Mouse (Mus musculus): ENCODE results near the gene Slc9a8. TPM values are rescaled to one million over a fixed set of nuclear protein-coding genes. Genes with fewer than 3 reads are reported as not detected.

The Slc9a8 gene
- polyA plus RNA-seq, 1 experiment: 75.4 TPM

DNA sequence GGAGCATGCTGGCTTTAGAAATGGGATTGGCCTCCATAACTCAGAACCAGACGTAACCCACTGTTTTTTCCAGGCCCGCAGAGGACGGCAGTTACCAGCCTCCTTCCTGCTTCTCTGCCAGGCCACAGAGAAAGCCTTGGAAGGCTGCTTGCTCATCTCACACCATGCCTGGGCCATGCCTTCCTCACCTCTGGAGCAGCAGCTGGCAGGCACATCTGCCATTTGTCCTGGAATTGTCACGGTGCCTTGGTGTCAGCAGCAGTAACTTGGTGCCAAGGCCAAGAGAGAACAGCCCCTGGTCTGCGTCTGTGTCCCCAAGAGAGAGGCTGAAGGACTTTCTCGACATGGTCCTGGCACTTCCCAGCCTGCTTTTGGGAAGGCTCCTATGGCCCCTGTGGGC lies 52.7 kb downstream of the Slc9a8 start:
- peaks cover 32% of the 10 kb centered on the region for H3K36me3 ChIP-seq (ENCODE audit: control insufficient read depth, insufficient read depth, low read length)

DNA sequence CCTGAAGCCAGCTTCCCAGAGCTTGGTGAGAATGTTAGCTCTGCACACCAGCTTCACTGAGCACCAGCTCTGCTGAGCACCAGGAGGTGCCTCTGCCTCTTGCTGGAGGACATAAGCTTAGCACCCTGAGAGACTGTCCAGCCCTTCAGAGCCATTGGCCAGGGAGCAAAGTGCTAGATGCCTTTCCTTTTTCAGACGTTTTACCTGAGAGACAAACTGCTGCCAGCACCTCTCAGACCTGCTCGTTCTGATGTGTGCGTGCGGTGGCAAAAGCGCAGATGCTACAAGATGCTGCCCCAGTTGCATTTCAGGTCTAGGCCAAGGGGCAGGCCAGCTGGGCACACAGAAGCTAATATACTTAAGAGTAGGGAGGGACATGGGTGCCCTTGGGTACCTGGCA lies 54.1 kb downstream of the Slc9a8 start:
- TF ChIP-seq CTCF (IDR thresholded peaks at IDR 0.05; ENCODE audit: borderline replicate concordance, control insufficient read depth, extremely low read depth, insufficient read depth, low read length, poor library complexity) (no peak), POLR2A (IDR thresholded peaks at IDR 0.05; ENCODE audit: control insufficient read depth, extremely low read depth, insufficient read depth, low read length, poor library complexity) (no peak)
- Histone ChIP-seq H3K27ac (ENCODE audit: control insufficient read depth, insufficient read depth, low read length) (no peak overlapping the region), H3K4me1 (replicated peaks; ENCODE audit: control insufficient read depth, insufficient read depth, low read length) (peaks cover 10% of the 10 kb centered on the region), H3K4me3 (ENCODE audit: control insufficient read depth, insufficient read depth, low read length) (no peak overlapping the region), H3K27me3 (ENCODE audit: control insufficient read depth, insufficient read depth, low read length) (no peaks in the 10 kb centered on the region), H3K36me3 (ENCODE audit: control insufficient read depth, insufficient read depth, low read length) (peaks cover 31% of the 10 kb centered on the region)
- 95% methylated on average over 5 of the region's 5 CpGs for WGBS
- DNase-seq: no peak

More for the DNA sequence above, 52.7 kb downstream of the Slc9a8 start:
- no peaks in the 10 kb centered on the region for H3K27me3 ChIP-seq (ENCODE audit: control insufficient read depth, insufficient read depth, low read length)
- TF ChIP-seq POLR2A (IDR thresholded peaks at IDR 0.05; ENCODE audit: control insufficient read depth, extremely low read depth, insufficient read depth, low read length, poor library complexity): no peak
- no peak for TF ChIP-seq CTCF (IDR thresholded peaks at IDR 0.05; ENCODE audit: borderline replicate concordance, control insufficient read depth, extremely low read depth, insufficient read depth, low read length, poor library complexity)
- H3K27ac ChIP-seq (ENCODE audit: control insufficient read depth, insufficient read depth, low read length): no peak overlapping the region
- peaks cover 10% of the 10 kb centered on the region for H3K4me1 ChIP-seq (replicated peaks; ENCODE audit: control insufficient read depth, insufficient read depth, low read length)
- 97% methylated on average over 6 of the region's 6 CpGs for WGBS
- no peak for DNase-seq
- no peak overlapping the region for H3K4me3 ChIP-seq (ENCODE audit: control insufficient read depth, insufficient read depth, low read length)

DNA sequence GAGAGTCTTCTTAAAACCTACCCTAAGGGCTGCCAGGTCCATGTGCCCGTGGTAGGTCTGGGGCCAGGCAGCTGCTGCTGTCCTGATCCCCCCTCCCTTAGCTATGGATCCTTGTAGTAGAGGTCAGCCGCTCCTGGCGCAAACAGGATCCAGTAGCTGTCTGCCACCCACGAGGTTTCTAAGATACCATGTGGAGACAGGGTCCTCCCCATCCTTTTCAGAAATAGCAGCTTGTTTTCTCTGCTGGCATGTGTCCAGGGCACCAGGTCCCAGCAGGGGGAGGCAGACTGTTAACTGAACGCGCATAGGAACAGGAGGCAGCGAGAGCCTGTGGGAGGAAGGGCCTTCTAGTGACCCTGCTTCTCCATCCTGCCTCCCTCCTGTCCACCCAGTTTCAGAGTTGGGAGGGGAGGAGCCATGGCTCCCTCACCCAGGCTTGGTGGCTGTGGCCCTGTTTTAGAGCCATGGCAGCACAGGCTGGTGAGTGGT lies 54.7 kb downstream of the Slc9a8 start:
- 50% methylated on average over 7 of the region's 7 CpGs for WGBS
- H3K27me3 ChIP-seq (ENCODE audit: control insufficient read depth, insufficient read depth, low read length): no peaks in the 10 kb centered on the region
- H3K36me3 ChIP-seq (ENCODE audit: control insufficient read depth, insufficient read depth, low read length): peaks cover 30% of the 10 kb centered on the region
- peaks cover 10% of the 10 kb centered on the region for H3K4me1 ChIP-seq (replicated peaks; ENCODE audit: control insufficient read depth, insufficient read depth, low read length)
- TF ChIP-seq POLR2A (IDR thresholded peaks at IDR 0.05; ENCODE audit: control insufficient read depth, extremely low read depth, insufficient read depth, low read length, poor library complexity): no peak
- H3K27ac ChIP-seq (ENCODE audit: control insufficient read depth, insufficient read depth, low read length): no peak overlapping the region
- H3K4me3 ChIP-seq (ENCODE audit: control insufficient read depth, insufficient read depth, low read length): no peak overlapping the region
- DNase-seq: no peak

DNA sequence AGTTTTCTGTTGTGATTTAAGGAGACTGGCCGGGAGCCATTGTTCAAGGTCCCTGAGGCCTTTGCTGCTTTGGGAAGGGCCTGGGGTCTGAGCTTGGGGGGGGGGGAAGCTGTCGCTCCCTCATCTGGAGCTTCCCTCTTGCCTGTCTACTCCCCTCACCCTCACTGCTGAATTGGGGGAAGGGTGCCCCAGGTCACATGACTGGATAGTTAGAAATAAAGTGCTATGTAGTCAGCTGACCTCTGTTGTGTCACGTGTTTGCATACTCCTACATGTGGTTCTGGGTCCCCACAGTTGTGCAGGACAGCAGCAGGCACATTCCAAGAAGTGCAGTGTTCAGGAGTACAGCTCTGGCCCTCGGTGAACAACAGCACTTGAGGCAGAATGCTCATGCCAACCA lies 55.2 kb downstream of the Slc9a8 start:
- DNase-seq: no peak
- peaks cover 25% of the 10 kb centered on the region for H3K36me3 ChIP-seq (ENCODE audit: control insufficient read depth, insufficient read depth, low read length)

DNA sequence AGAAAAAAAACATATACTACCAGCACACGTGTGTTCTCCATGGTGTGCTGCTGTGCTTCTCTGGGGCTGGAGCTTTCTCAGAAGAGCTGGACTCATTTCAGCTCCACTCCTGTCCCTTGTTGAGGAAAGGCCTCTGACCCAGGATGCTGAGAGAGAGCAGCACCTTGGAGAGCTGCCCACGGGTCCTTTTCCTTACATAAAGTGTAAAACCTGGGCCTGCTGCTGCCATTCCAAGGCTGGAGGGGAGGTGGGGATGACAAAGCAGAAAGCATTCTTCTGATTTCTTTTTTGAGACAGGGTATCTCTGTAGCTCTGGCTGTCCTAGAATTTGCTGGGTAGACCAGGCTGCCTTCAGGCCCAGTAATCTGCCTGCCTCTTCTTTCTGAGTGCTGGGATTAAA lies 56.6 kb downstream of the Slc9a8 start:
- 82% methylated on average over 2 of the region's 2 CpGs for WGBS
- H3K4me3 ChIP-seq (ENCODE audit: control insufficient read depth, insufficient read depth, low read length): no peak overlapping the region
- TF ChIP-seq CTCF (IDR thresholded peaks at IDR 0.05; ENCODE audit: borderline replicate concordance, control insufficient read depth, extremely low read depth, insufficient read depth, low read length, poor library complexity) (no peak), POLR2A (IDR thresholded peaks at IDR 0.05; ENCODE audit: control insufficient read depth, extremely low read depth, insufficient read depth, low read length, poor library complexity) (no peak)
- H3K4me1 ChIP-seq (replicated peaks; ENCODE audit: control insufficient read depth, insufficient read depth, low read length): peaks cover 10% of the 10 kb centered on the region
- no peaks in the 10 kb centered on the region for H3K27me3 ChIP-seq (ENCODE audit: control insufficient read depth, insufficient read depth, low read length)
- H3K27ac ChIP-seq (ENCODE audit: control insufficient read depth, insufficient read depth, low read length): no peak overlapping the region
- H3K36me3 ChIP-seq (ENCODE audit: control insufficient read depth, insufficient read depth, low read length): peaks cover 26% of the 10 kb centered on the region
- DNase-seq: no peak

More for the DNA sequence above, 55.2 kb downstream of the Slc9a8 start:
- H3K4me3 ChIP-seq (ENCODE audit: control insufficient read depth, insufficient read depth, low read length): no peak overlapping the region
- 52% methylated on average over 4 of the region's 4 CpGs for WGBS
- H3K4me1 ChIP-seq (replicated peaks; ENCODE audit: control insufficient read depth, insufficient read depth, low read length): peaks cover 10% of the 10 kb centered on the region
- H3K27ac ChIP-seq (ENCODE audit: control insufficient read depth, insufficient read depth, low read length): no peak overlapping the region
- no peaks in the 10 kb centered on the region for H3K27me3 ChIP-seq (ENCODE audit: control insufficient read depth, insufficient read depth, low read length)
- TF ChIP-seq CTCF (IDR thresholded peaks at IDR 0.05; ENCODE audit: borderline replicate concordance, control insufficient read depth, extremely low read depth, insufficient read depth, low read length, poor library complexity) (no peak), POLR2A (IDR thresholded peaks at IDR 0.05; ENCODE audit: control insufficient read depth, extremely low read depth, insufficient read depth, low read length, poor library complexity) (no peak)

DNA sequence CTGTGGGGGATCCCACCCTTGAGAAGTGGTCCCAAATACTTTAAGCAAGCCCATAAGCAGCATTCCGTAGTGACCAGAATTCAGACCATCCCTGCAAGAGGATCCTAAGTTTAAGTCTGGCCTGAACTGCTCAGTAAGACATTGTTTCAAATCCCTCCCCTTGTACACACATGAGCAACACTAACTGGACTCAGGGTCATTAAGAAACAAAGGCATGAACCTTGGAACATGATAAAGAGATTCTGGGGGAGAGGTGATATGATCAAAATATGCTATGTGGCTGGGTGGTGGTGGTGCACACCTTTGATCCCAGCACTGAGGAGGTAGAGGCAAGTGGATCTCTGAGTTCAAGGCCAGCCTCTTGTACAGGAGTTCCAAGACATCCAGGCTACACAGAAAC lies 58.0 kb downstream of the Slc9a8 start:
- TF ChIP-seq CTCF (IDR thresholded peaks at IDR 0.05; ENCODE audit: borderline replicate concordance, control insufficient read depth, extremely low read depth, insufficient read depth, low read length, poor library complexity): no peak
- no peak for TF ChIP-seq POLR2A (IDR thresholded peaks at IDR 0.05; ENCODE audit: control insufficient read depth, extremely low read depth, insufficient read depth, low read length, poor library complexity)
- DNase-seq: no peak
- peaks cover 29% of the 10 kb centered on the region for H3K36me3 ChIP-seq (ENCODE audit: control insufficient read depth, insufficient read depth, low read length)
- no peaks in the 10 kb centered on the region for H3K27me3 ChIP-seq (ENCODE audit: control insufficient read depth, insufficient read depth, low read length)
- WGBS: 100% methylated on average over 1 of the region's 1 CpGs
- no peak overlapping the region for H3K27ac ChIP-seq (ENCODE audit: control insufficient read depth, insufficient read depth, low read length)
- peaks cover 10% of the 10 kb centered on the region for H3K4me1 ChIP-seq (replicated peaks; ENCODE audit: control insufficient read depth, insufficient read depth, low read length)
- H3K4me3 ChIP-seq (ENCODE audit: control insufficient read depth, insufficient read depth, low read length): no peak overlapping the region

DNA sequence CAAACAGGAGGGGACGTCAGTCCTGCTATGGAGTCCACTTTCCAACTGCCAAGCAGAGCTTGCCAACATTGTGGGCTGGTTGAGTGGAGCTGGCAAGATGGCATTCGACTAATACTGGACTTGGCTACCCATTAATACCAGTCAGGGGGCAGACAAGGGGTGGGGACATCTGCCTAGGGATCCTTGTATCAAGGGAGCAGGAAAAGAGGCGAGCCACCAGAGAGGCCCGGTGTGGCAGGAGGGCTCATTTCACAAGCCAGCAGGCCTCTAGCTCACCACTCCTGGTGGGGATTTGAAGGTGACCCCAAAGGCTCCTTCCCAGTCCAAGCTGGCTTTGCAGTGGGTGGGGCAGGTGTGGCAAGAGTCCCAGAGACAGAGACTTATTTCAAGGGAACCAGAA lies 61.2 kb downstream of the Slc9a8 start:
- DNase-seq: no peak
- Histone ChIP-seq H3K4me3 (ENCODE audit: control insufficient read depth, insufficient read depth, low read length) (no peak overlapping the region), H3K4me1 (replicated peaks; ENCODE audit: control insufficient read depth, insufficient read depth, low read length) (0 out of 2 replicates have a peak, but pooled peaks cover 4% of the 10 kb centered on the region), H3K27me3 (ENCODE audit: control insufficient read depth, insufficient read depth, low read length) (no peaks in the 10 kb centered on the region), H3K36me3 (ENCODE audit: control insufficient read depth, insufficient read depth, low read length) (peaks cover 31% of the 10 kb centered on the region), H3K27ac (ENCODE audit: control insufficient read depth, insufficient read depth, low read length) (no peak overlapping the region)
- WGBS: 97% methylated on average over 4 of the region's 4 CpGs
- TF ChIP-seq POLR2A (IDR thresholded peaks at IDR 0.05; ENCODE audit: control insufficient read depth, extremely low read depth, insufficient read depth, low read length, poor library complexity) (no peak), CTCF (IDR thresholded peaks at IDR 0.05; ENCODE audit: borderline replicate concordance, control insufficient read depth, extremely low read depth, insufficient read depth, low read length, poor library complexity) (no peak)
